Mouse (Mus musculus) intestine, embryonic 15.5 days (tissue): Measurements from ENCODE around the gene Rbm11. TPM values are rescaled to one million over a fixed set of nuclear protein-coding genes. Genes with fewer than 3 reads are reported as not detected.

Source experiments
- ATAC-seq: fragments of 200-750 bp; cut with Nextera tagmentation; 2 replicates; pipeline ENCODE4 v1.8.0; 2017; ENCODE audit warnings: moderate TSS enrichment, moderate library complexity
- H3K27ac ChIP-seq: fragments of 300-500 bp; sonication (generic); 2 replicates; pipeline ENCODE4 v1.5.1; 2015; ENCODE audit warnings: mild to moderate bottlenecking, inconsistent platforms
- H3K27me3 ChIP-seq: fragments of 300-500 bp; sonication (generic); replicated peaks from 2 replicates; pipeline ENCODE4 v1.6.1; 2015; ENCODE audit warnings: inconsistent platforms
- H3K36me3 ChIP-seq: fragments of 300-500 bp; sonication (generic); 2 replicates; pipeline ENCODE4 v1.6.1; 2015; ENCODE audit warnings: inconsistent platforms
- H3K4me1 ChIP-seq: fragments of 300-500 bp; sonication (generic); replicated peaks from 2 replicates; pipeline ENCODE4 v1.6.1; 2015; ENCODE audit warnings: inconsistent platforms
- H3K4me2 ChIP-seq: fragments of 300-500 bp; sonication (generic); replicated peaks from 2 replicates; pipeline ENCODE4 v1.6.1; 2015; ENCODE audit warnings: mild to moderate bottlenecking, inconsistent platforms
- H3K4me3 ChIP-seq: fragments of 300-500 bp; sonication (generic); replicated peaks from 2 replicates; pipeline ENCODE4 v1.5.1; 2015; ENCODE audit warnings: inconsistent platforms
- H3K9ac ChIP-seq: fragments of 300-500 bp; sonication (generic); 2 replicates; pipeline ENCODE4 v1.6.1; 2015; ENCODE audit warnings: inconsistent platforms
- H3K9me3 ChIP-seq: fragments of 300-500 bp; sonication (generic); 2 replicates; pipeline ENCODE4 v1.6.1; 2016; ENCODE audit warnings: inconsistent platforms
- WGBS: fragments of 180-500 bp; shearing (Covaris S2); methylation state at CpG from one replicate; pipeline ENCODE4 v1.1.7; 2015; 5-methylcytosine and 5-hydroxymethylcytosine counted together
- polyA plus RNA-seq: library from polyadenylated mRNA; unstranded; fragments of >200 nt; fragmentation: Nextera tagmentation; extraction: Ambion mirVana; gene quantifications from 2 replicates; pipeline ENCODE4 v1.2.1, GENCODE M21; 2015

Rbm11 gene
- 0.15 and 0.54 TPM in 2 replicates for polyA plus RNA-seq

GRCm38 (mm10) chr16:75592671-75593500 is at the start of gene Rbm11:
TSS of gene Rbm11 (plus strand) at chr16:75592844.
- Histone ChIP-seq H3K4me1 (no peaks in the 10 kb centered on the region), H3K4me2 (peak within 1 kb of the TSS; percentile 92), H3K9ac (peak within 1 kb of the TSS; percentile 50), H3K36me3 (no peaks in the 10 kb centered on the region), H3K27ac (no peak within 1 kb of the TSS), H3K9me3 (no peaks in the 10 kb centered on the region), H3K27me3 (no peaks in the 10 kb centered on the region), H3K4me3 (peak within 1 kb of the TSS; percentile 75)
- peak; percentile 99 for ATAC-seq
- WGBS, result under 1% methylated on average over 52 of the region's 55 CpGs

DNA sequence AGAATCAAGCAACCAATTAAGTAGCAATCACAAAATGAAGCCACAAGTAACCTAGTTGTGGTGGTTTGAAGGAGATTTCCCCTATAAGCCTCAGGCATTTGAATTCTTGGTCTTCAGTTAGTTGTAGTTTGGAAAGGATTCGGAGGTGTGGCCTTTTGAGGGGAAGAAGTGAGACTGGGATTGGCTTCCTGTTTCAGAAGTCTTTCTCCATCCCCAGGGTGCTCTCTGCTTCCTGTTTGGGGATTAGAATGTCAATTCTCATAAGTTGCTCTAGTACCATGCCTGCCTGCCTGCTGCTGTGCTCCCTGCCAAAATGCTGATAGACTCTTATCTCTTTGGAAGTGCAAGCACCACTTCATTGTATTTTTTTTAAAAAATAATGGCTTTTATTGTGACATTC is 47.3 kb upstream of the Rbm11 start:
- H3K36me3 ChIP-seq, result no peaks in the 10 kb centered on the region
- 71% methylated on average over 1 of the region's 1 CpGs for WGBS
- H3K9ac ChIP-seq, result no peak overlapping the region
- H3K27me3 ChIP-seq, result no peaks in the 10 kb centered on the region
- no peak overlapping the region for H3K4me3 ChIP-seq
- no peak for ATAC-seq
- no peaks in the 10 kb centered on the region for H3K4me1 ChIP-seq
- H3K4me2 ChIP-seq, result no peak overlapping the region
- H3K27ac ChIP-seq, result no peak overlapping the region
- H3K9me3 ChIP-seq, result no peaks in the 10 kb centered on the region

DNA sequence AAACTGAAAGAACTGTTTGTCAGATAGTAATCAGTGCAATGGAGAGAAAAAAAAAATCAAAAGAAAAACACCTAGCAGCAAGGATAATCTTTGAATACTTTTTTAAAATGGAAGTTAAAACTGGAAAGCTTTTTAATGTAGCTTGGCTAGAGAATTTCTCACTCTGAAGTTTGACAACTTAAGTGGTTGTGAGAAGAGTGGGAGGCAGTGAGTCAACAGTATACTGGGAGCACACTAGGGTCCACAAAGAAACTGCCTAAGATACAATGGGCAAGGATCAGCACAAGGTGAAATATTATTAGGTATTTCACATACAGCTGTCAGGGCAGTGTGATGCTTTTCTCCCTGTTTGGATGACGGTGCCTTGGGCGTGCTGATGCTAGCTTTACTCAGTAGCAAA is 29.7 kb upstream of the Rbm11 start:
- no peaks in the 10 kb centered on the region for H3K9me3 ChIP-seq
- no peak for ATAC-seq
- no peak overlapping the region for H3K4me3 ChIP-seq
- H3K4me1 ChIP-seq, result no peaks in the 10 kb centered on the region
- no peak overlapping the region for H3K9ac ChIP-seq
- WGBS, result 94% methylated on average over 2 of the region's 2 CpGs
- no peak overlapping the region for H3K27ac ChIP-seq
- no peaks in the 10 kb centered on the region for H3K27me3 ChIP-seq
- no peaks in the 10 kb centered on the region for H3K36me3 ChIP-seq
- H3K4me2 ChIP-seq, result no peak overlapping the region

GRCm38 (mm10) chr16:75582279-75582678 is 10.4 kb upstream of the Rbm11 start:
- peak; percentile 75 for ATAC-seq
- Histone ChIP-seq H3K4me2 (no peak overlapping the region), H3K4me1 (no peaks in the 10 kb centered on the region), H3K27ac (no peak overlapping the region), H3K9me3 (no peaks in the 10 kb centered on the region), H3K4me3 (no peak overlapping the region), H3K36me3 (no peaks in the 10 kb centered on the region), H3K9ac (no peak overlapping the region), H3K27me3 (no peaks in the 10 kb centered on the region)
- 37% methylated on average over 5 of the region's 5 CpGs for WGBS

GRCm38 (mm10) chr16:75585961-75586360 is 6.7 kb upstream of the Rbm11 start, which contains the start of gene Lipi:
TSS of gene Lipi (minus strand) at chr16:75586061.
- Histone ChIP-seq H3K36me3 (no peaks in the 10 kb centered on the region), H3K4me3 (no peak within 1 kb of the TSS), H3K9me3 (no peaks in the 10 kb centered on the region), H3K9ac (no peak within 1 kb of the TSS), H3K4me1 (no peaks in the 10 kb centered on the region), H3K4me2 (no peak within 1 kb of the TSS), H3K27ac (no peak within 1 kb of the TSS), H3K27me3 (no peaks in the 10 kb centered on the region)
- WGBS, result 73% methylated on average over 7 of the region's 7 CpGs
- ATAC-seq, result no peak

DNA sequence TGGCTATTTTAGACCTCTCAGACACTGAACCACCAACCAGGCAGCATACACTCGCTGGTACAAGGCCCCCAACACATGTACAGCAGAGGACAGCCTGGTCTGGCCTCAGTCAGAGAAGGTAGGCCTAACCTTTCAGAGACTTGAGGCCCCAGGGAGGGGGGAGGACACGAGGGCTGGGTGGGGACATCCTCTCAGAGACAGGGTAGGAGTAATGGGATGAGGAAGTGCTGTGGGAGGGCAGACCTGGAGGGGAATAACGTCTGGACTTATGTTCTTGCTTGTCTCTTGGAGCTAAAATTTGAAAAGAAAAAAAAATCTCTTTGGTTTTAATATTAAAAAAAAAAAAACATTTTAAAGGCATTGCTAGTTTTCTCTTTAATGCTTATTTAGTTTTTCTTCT is 6.2 kb upstream of the Rbm11 start:
- 27% methylated on average over 3 of the region's 3 CpGs for WGBS
- no peak overlapping the region for H3K4me2 ChIP-seq
- no peak for ATAC-seq
- no peak overlapping the region for H3K27ac ChIP-seq
- no peaks in the 10 kb centered on the region for H3K27me3 ChIP-seq
- H3K4me1 ChIP-seq, result no peaks in the 10 kb centered on the region
- H3K9ac ChIP-seq, result no peak overlapping the region
- no peaks in the 10 kb centered on the region for H3K36me3 ChIP-seq
- no peaks in the 10 kb centered on the region for H3K9me3 ChIP-seq
- H3K4me3 ChIP-seq, result no peak overlapping the region

GRCm38 (mm10) chr16:75593501-75594183 is 998 bp downstream of the Rbm11 start:
- H3K9me3 ChIP-seq, result no peaks in the 10 kb centered on the region
- H3K36me3 ChIP-seq, result no peaks in the 10 kb centered on the region
- H3K4me2 ChIP-seq, result peak overlapping the region; percentile 92
- no peak overlapping the region for H3K27ac ChIP-seq
- no peaks in the 10 kb centered on the region for H3K27me3 ChIP-seq
- H3K4me1 ChIP-seq, result no peaks in the 10 kb centered on the region
- H3K9ac ChIP-seq, result peak overlapping the region; percentile 50; the same call in 1 of the 2 replicates
- H3K4me3 ChIP-seq, result peak overlapping the region; percentile 75
- WGBS, result 15% methylated on average over 15 of the region's 15 CpGs
- ATAC-seq, result peak; percentile 23; the same call in 1 of the 2 replicates

GRCm38 (mm10) chr16:75606415-75606814 is 13.8 kb downstream of the Rbm11 start:
- Histone ChIP-seq H3K4me1 (no peaks in the 10 kb centered on the region), H3K27ac (no peak overlapping the region), H3K9me3 (no peaks in the 10 kb centered on the region), H3K4me3 (no peak overlapping the region), H3K27me3 (no peaks in the 10 kb centered on the region), H3K36me3 (no peaks in the 10 kb centered on the region), H3K4me2 (no peak overlapping the region), H3K9ac (no peak overlapping the region)
- no peak for ATAC-seq
- 79% methylated on average over 1 of the region's 1 CpGs for WGBS

DNA sequence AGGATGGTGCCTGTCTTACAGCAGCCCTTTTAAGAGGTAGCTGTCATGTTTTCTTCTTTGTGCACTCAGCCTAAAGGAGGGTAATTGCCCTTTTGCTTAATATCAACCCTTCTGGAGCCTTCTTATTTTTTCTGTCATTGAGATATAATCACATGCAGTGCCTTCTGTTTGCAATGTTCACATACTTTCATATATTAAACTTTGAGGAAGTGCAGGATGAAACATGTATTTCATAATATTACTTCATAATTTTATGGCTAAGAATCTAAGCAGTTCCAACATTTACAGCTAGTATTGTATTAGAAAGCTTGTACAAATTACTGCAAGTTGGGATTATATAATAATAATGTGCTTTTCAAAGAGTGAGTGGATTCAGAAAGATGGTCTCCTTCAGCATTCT is 19.9 kb downstream of the Rbm11 start:
- no peak for ATAC-seq
- no peak overlapping the region for H3K4me3 ChIP-seq
- no peaks in the 10 kb centered on the region for H3K9me3 ChIP-seq
- H3K27ac ChIP-seq, result no peak overlapping the region
- no peak overlapping the region for H3K9ac ChIP-seq
- H3K4me2 ChIP-seq, result no peak overlapping the region
- no peaks in the 10 kb centered on the region for H3K36me3 ChIP-seq
- H3K4me1 ChIP-seq, result no peaks in the 10 kb centered on the region
- H3K27me3 ChIP-seq, result no peaks in the 10 kb centered on the region

DNA sequence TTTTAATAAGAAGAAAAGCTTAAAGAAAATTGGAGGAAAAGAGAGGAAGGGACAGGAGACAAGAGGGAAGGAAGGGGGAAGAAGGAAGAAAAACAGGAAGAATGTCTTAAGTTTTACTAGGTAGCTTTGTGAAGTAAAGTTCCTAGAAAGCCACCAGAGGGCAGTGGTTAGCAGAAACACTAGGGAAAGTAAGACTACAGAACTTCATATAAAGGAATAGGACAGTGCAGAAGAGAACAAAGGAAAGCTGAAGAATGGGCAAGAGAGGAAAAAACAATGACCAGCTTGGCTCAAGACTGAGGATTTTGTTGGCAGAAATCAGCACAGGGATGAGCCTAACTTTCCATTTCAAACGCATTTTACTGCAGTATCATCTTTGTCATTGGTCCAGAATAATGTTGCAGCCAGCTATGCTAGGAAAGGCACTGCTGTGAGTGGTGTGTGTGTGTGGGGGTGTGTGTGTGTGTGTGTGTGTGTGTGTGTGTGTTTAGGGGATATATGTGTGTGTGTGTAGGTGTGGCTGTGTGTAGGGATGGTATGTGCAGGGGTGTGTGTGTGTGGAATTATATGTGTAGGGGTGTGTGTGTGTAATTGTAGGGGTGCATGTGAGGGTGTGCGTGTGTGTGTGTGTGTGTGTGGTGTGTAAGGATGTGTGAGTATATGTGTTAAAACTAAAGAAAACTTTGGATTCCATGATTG is 25.2 kb downstream of the Rbm11 start:
- no peak overlapping the region for H3K9ac ChIP-seq
- H3K4me2 ChIP-seq, result no peak overlapping the region
- no peak for ATAC-seq
- no peaks in the 10 kb centered on the region for H3K4me1 ChIP-seq
- H3K27ac ChIP-seq, result no peak overlapping the region
- no peaks in the 10 kb centered on the region for H3K27me3 ChIP-seq
- WGBS, result 81% methylated on average over 2 of the region's 2 CpGs
- no peak overlapping the region for H3K4me3 ChIP-seq
- no peaks in the 10 kb centered on the region for H3K9me3 ChIP-seq
- no peaks in the 10 kb centered on the region for H3K36me3 ChIP-seq

- no peak overlapping the region for H3K4me3 ChIP-seq
- ATAC-seq, result no peak
- H3K9me3 ChIP-seq, result no peaks in the 10 kb centered on the region
- no peaks in the 10 kb centered on the region for H3K36me3 ChIP-seq
- no peak overlapping the region for H3K27ac ChIP-seq
- 94% methylated on average over 2 of the region's 2 CpGs for WGBS
- no peaks in the 10 kb centered on the region for H3K4me1 ChIP-seq
- H3K27me3 ChIP-seq, result no peaks in the 10 kb centered on the region
- H3K9ac ChIP-seq, result no peak overlapping the region
- H3K4me2 ChIP-seq, result no peak overlapping the region
These were observed 35.2 kb downstream of the Rbm11 start for GRCm38 (mm10) chr16:75627862-75628261.
